Mouse (Mus musculus) lung, adult 2 months (tissue): Measurements from ENCODE around the gene Gys1.

Experiments
- CTCF ChIP-seq: fragments of 200-500 bp; IDR thresholded peaks from 2 replicates; pipeline ENCODE4 v1.5.1; 2011; ENCODE audit warnings: mild to moderate bottlenecking, low read length, control low read depth; ENCODE audit not compliant: insufficient read depth
- POLR2A ChIP-seq: fragments of 200-500 bp; IDR thresholded peaks from 2 replicates; pipeline ENCODE4 v1.6.1; 2011; ENCODE audit warnings: low read depth, mild to moderate bottlenecking, control low read depth, low read length, borderline replicate concordance; ENCODE audit errors: extremely low read depth

GRCm38 (mm10) chr7:45417962-45418492, 16.6 kb upstream of the Gys1 start:
- TF ChIP-seq CTCF, result no peak
- TF ChIP-seq POLR2A, result no peak
